Mouse (Mus musculus): ENCODE data around the gene Med12l.

DNA sequence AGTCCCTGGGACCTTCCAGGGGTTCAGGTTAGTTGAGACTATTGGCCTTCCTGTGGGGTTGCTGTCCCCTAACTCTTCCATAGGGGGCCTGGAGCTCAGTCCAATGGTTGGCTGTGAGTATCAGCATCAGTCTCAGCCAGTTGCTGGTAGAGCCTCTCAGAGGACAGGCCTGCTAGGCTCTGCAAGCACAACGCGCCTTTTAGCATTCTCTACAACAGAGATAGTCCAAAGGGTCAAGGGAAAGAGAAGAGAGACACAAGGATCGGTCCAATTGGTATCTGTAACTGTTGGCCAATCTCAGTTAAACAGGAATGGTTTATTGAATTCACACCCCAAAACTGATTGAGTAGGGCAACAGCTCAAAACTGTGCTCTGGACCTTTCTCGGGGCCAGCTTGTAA, 101.8 kb downstream of the Med12l start:
- TF ChIP-seq GATA1 (IDR thresholded peaks at IDR 0.05; ENCODE audit: borderline replicate concordance, low read length) (no peak), FLI1 (IDR thresholded peaks at IDR 0.05; ENCODE audit: low read length) (no peak)
